Mouse (Mus musculus) v-Abl transformed pro-B cells (cell line): ENCODE data around the gene Dok3.

ENCODE experiments used
- in situ Hi-C, 2 experiments: fragments of 400-800 bp; cut with MboI; formaldehyde crosslinking; loops; one replicate each; pipeline ENCODE4 v1.15.1; 2025; ENCODE audit not compliant: unreplicated experiment in 2 of 2

Dok3 gene

GRCm38 (mm10) chr13:55542891-55543290, 13.8 kb upstream of the Dok3 start:
- in situ Hi-C loops, result no loop called here

GRCm38 (mm10) chr13:55540933-55541332, 11.8 kb upstream of the Dok3 start:
- in situ Hi-C loops, result no loop called here

GRCm38 (mm10) chr13:55536194-55537175, 7.4 kb upstream of the Dok3 start, which contains the start of gene Ddx41:
Ddx41 (minus strand) TSS chr13:55536658.
- in situ Hi-C loops, result no loop called here

- in situ Hi-C loops, result no loop called here
Observed at GRCm38 (mm10) chr13:55535796-55536193, 6.7 kb upstream of the Dok3 start.

- in situ Hi-C loops, result no loop called here
Observed at GRCm38 (mm10) chr13:55535191-55535590, 6.1 kb upstream of the Dok3 start.

GRCm38 (mm10) chr13:55527834-55528772, 993 bp downstream of the Dok3 start:
- in situ Hi-C loops, result no loop called here

- in situ Hi-C loops, result no loop called here
Observed at GRCm38 (mm10) chr13:55527212-55527611, 1.9 kb downstream of the Dok3 start.

GRCm38 (mm10) chr13:55525733-55526553, 3.2 kb downstream of the Dok3 start:
- in situ Hi-C loops, result no loop called here

GRCm38 (mm10) chr13:55523951-55524600, 5.0 kb downstream of the Dok3 start:
- in situ Hi-C loops, result no loop called here

GRCm38 (mm10) chr13:55523278-55523677, 5.8 kb downstream of the Dok3 start:
- in situ Hi-C loops, result no loop called here

- in situ Hi-C loops, result no loop called here
Observed at GRCm38 (mm10) chr13:55522730-55523129, 6.4 kb downstream of the Dok3 start.

GRCm38 (mm10) chr13:55519606-55520005, 9.5 kb downstream of the Dok3 start:
- in situ Hi-C loops, result loop anchor here (5.0 to 10.0 kb wide), 3 partner anchors 112 to 185 kb away; no protein-coding TSS in a partner anchor

- in situ Hi-C loops, result loop anchor here (5.0 to 10.0 kb wide), 3 partner anchors 110 to 182 kb away; no protein-coding TSS in a partner anchor
Observed at GRCm38 (mm10) chr13:55516955-55517354, 12.1 kb downstream of the Dok3 start.

GRCm38 (mm10) chr13:55513828-55514227, 15.3 kb downstream of the Dok3 start:
- in situ Hi-C loops, result loop anchor here (5.0 to 10.0 kb wide), 2 partner anchors 37 to 179 kb away; no protein-coding TSS in a partner anchor

- in situ Hi-C loops, result loop anchor here (5.0 to 10.0 kb wide), 2 partner anchors 36 to 178 kb away; no protein-coding TSS in a partner anchor
Observed at GRCm38 (mm10) chr13:55513111-55513748, 15.9 kb downstream of the Dok3 start, which contains the start of gene Pdlim7. Pdlim7 (minus strand) TSS chr13:55513676.

GRCm38 (mm10) chr13:55512379-55513031, 16.6 kb downstream of the Dok3 start:
- in situ Hi-C loops, result loop anchor here (5.0 to 10.0 kb wide), 2 partner anchors 35 to 178 kb away; no protein-coding TSS in a partner anchor

GRCm38 (mm10) chr13:55511492-55511861, 17.6 kb downstream of the Dok3 start:
- in situ Hi-C loops, result loop anchor here (5.0 to 10.0 kb wide), 2 partner anchors 34 to 177 kb away; no protein-coding TSS in a partner anchor
